Mouse (Mus musculus): ENCODE results near the gene Arhgap35.
A peak's percentile ranks its signal among the peaks of the same experiment; 100 is the strongest.

The Arhgap35 gene

GRCm38 (mm10) chr7:16461705-16462104, 153.1 kb downstream of the Arhgap35 start:
- DNase-seq = no peak

- no peak for DNase-seq
Measured at GRCm38 (mm10) chr7:16461151-16461550, 153.6 kb downstream of the Arhgap35 start.

- DNase-seq = no peak
Measured at GRCm38 (mm10) chr7:16460566-16460965, 154.2 kb downstream of the Arhgap35 start.

DNA sequence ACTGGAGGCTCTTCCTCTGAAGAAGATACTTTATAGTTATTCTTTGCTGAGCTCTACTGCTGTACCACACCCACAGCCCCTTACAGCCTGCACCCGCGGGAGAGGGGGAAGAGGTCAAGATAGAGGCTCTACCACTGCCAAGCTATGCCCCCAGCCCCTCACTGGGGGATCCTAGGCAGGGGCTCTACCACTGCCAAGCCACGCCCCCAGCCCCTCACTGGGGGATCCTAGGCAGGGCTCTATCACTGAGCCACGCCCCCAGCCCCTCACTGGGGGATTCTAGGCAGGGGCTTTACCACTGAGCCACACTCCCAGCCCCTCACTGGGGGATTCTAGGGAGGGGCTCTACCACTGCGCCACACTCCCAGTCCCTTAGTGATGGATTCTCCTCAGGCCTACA, 158.5 kb downstream of the Arhgap35 start:
- no peak for DNase-seq

DNA sequence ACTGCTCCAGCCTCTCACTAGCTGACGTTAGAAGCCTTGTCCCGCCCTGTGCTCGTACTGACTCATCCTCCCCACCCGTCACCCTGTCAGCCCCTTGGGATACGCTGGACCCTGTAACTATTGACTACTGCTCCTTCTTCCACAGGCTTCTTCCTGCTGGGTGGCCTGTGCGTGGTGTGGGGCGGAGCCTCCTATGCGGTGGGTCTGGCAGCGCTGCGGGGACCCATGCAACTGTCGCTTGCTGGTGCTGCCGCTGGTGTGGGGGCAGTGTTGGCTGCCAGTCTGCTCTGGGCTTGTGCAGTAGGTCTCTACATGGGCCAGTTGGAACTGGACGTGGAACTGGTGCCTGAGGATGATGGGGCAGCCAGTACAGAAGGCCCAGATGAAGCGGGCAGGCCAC, 159.8 kb downstream of the Arhgap35 start:
- DNase-seq = no peak

DNA sequence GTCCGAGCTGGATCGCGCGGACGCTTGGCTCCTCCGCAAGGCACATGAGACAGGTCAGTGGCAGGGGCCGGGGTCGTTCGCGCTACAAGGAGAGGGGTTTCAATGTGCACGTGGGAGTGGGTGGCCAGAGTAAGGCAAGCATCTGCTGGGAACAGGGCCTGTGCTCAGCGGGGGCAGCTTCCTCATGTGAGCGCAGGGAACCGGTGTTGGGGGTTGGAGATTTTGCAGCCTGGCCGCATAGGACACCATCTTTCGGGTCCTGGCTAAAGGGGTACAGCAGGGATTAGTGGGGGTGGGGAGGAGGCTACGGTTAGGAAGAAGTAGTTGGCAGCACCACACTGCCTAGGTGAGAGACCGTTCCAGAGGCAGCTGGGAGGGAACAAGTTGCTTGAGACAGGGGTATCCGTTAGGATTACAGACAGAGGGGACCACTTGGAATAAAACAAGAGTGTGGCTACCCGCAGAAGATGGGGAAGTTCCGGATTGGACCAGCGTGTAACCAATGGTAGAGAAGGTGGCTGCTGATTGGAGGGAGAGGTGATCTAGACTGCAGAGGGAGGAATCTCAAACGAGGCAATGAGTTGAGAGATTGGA, 161.6 kb downstream of the Arhgap35 start:
- DNase-seq = peak; percentile 33

- peak; percentile 87 for DNase-seq
Measured at GRCm38 (mm10) chr7:16452587-16453073, 162.2 kb downstream of the Arhgap35 start, which contains the start of gene Tmem160. TSS of gene Tmem160 (plus strand) at chr7:16452779.

DNA sequence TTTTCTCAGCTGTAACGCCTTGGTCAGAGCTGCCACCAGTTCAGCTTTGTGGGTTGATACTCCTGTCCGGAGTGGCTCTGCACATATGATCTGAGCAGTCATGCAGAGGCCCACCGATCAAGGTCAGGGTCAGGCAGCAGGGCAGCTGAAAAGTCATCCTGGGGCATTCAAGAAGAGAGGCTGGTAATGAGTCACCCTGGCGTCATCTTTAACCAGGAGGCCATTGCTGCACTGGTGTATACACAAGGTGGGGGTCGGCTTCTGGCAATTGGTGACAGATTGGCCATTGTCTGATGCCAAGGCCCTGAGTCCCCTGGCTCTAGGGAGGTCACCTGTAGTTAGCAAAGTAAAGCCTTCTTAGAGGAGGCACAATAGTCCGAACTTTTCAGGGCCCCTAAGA, 163.1 kb downstream of the Arhgap35 start:
- no peak for DNase-seq
